Mouse (Mus musculus) regulatory T cell (primary cell): ENCODE results near the gene D930007J09Rik.

ENCODE experiments used
- in situ Hi-C: fragments of 300-600 bp; cut with MboI, MseI; formaldehyde crosslinking; loops from one replicate; pipeline ENCODE4 v1.15.1; 2025; ENCODE audit warnings: high pct_unique_total_duplicates

Gene D930007J09Rik

GRCm38 (mm10) chr13:32821671-32822070 lies 19.0 kb upstream of the D930007J09Rik start:
- in situ Hi-C loops: loop anchor here (10.0 kb wide), 1 partner anchor 1913 kb away; the partner anchor contains the start of gene Fam50b

- in situ Hi-C loops: loop anchor here (10.0 kb wide), 1 partner anchor 1915 kb away; the partner anchor contains the start of gene Fam50b
These were observed 17.3 kb upstream of the D930007J09Rik start for GRCm38 (mm10) chr13:32819926-32820325.

- in situ Hi-C loops: no loop called here
These were observed 16.6 kb upstream of the D930007J09Rik start for GRCm38 (mm10) chr13:32819241-32819640.

GRCm38 (mm10) chr13:32807624-32808023 lies 5.0 kb upstream of the D930007J09Rik start:
- in situ Hi-C loops: no loop called here

DNA sequence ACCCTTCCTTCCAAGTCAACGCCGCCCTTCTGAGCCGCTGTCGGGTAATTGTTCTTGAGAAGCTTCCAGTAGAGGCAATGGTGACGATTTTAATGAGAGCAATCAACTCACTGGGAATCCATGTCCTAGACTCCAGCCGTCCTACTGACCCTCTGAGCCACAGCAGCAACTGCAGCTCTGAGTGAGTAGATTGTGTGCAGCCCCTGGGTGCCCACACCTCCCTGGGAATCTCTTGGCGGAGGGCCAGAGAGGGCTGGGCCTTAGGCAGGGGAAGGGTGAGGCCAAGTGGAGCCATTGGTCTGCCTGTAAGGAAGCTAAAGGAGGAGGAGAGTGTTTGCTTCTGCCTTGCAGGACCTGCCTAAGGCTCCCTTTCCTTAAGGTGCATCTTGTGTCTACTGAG lies 4.2 kb upstream of the D930007J09Rik start:
- in situ Hi-C loops: no loop called here

- in situ Hi-C loops: no loop called here
These were observed 1.2 kb upstream of the D930007J09Rik start for GRCm38 (mm10) chr13:32803701-32804345.

DNA sequence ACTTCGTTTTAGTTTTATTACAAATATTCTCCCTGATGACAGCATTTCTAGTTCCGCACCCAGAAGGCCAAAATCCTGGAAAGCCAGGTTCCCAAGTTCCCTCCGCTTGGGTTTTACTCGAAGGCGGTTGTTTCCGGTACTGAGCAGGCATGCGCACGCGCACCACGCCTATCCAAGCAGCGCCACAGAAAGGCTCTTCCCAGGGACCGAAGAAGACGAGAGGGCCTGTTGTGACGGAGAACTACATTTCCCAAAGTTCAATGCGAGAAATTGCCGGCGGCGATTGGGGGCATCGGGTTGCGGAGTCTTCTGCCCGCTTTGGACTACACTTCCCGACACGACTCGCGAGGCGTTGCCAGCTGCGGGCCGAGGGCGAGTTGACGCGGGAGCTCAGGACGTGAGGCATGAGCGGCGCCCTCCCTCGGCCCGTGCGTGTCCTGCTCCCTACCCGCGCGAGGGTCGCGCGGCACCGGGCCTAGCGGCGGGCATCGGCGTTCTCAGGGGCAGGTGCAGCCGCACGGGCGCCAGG lies 892 bp downstream of the D930007J09Rik start, which contains the start of gene Wrnip1:
Wrnip1 (plus strand) TSS at position 346 of the 529 bp plus-strand sequence.
- in situ Hi-C loops: no loop called here

DNA sequence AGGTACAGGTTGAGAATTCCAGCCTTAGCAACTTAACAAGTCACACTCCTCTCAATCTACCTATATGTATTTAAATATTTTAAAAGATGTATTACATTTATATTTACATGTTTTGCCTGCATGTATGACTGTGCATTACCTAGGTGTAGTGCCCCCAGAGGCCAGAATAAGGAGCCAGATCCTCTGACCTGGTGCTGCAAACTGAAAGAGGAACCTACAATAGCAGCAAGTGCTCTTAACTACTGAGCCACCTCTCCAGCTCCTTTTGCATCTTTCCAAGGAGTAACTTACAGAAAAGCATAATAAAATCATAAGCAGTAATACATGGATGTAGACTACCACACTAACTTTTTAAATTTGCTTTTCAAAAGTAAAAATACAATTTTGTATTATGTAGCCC lies 1.8 kb downstream of the D930007J09Rik start:
- in situ Hi-C loops: no loop called here

DNA sequence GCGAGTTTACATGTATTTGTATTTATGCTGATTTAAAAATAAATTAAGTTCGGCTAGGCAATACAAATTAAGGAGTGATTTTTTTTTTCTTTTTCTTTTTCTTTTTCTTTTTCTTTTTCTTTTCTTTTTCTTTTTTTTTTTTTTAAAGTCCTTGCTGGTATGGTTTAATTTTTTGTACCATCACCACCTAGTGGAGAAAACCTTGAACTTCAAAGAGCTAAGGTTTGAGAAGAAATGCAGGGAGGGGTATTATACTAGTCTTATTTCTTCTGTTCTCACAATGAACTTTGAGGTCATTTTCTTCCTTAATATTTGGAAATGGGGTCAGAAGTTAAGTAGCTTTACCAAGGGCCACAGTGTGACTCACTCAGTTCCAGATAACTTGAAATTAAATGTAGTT lies 3.5 kb downstream of the D930007J09Rik start:
- in situ Hi-C loops: no loop called here

GRCm38 (mm10) chr13:32797085-32797484 lies 5.6 kb downstream of the D930007J09Rik start:
- in situ Hi-C loops: no loop called here

- in situ Hi-C loops: no loop called here
These were observed 7.5 kb downstream of the D930007J09Rik start for GRCm38 (mm10) chr13:32795166-32795565.

DNA sequence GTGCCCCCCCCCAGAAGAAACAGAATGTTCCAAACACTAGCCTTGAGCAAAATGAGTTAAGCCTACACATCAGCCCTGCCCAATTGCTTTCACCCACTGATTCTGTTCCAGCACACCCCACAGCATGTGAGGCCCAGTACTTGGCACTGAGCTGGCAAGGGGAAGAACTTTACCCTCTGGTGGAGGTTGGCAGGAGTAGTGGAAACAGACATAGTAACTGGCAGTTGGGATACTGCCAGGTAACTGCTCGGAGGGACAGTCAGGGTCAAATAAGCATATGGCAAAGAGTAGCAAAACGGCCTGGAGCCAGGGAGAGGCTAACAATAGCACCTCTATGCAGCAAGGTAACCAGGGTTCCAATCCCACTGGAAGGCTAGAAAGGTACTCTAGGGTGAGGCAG lies 8.0 kb downstream of the D930007J09Rik start:
- in situ Hi-C loops: no loop called here

GRCm38 (mm10) chr13:32789781-32790180 lies 12.9 kb downstream of the D930007J09Rik start:
- in situ Hi-C loops: no loop called here

GRCm38 (mm10) chr13:32787584-32787983 lies 15.1 kb downstream of the D930007J09Rik start:
- in situ Hi-C loops: no loop called here

DNA sequence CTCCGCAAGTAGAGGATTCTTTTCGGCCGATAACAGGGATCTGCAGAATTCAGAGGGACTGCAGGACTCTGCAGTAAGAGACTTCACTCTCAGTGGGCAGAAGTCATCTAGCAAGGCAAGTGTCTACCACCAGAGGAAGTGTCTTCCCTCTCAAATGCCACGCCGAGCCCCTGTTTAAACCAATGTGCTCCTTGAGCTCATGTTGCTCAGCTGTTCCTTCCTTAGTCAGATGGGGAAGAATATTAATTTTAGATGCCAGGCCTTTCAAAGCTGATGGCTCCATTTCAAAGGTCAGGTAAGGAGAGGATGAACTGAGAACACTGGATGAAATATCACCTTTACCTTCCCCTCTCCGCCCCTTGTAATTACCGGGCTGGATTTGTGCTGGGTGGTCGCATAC lies 18.8 kb downstream of the D930007J09Rik start, which contains the start of gene Mylk4:
Mylk4 (minus strand) TSS at position 139 of the 400 bp plus-strand sequence.
- in situ Hi-C loops: no loop called here

DNA sequence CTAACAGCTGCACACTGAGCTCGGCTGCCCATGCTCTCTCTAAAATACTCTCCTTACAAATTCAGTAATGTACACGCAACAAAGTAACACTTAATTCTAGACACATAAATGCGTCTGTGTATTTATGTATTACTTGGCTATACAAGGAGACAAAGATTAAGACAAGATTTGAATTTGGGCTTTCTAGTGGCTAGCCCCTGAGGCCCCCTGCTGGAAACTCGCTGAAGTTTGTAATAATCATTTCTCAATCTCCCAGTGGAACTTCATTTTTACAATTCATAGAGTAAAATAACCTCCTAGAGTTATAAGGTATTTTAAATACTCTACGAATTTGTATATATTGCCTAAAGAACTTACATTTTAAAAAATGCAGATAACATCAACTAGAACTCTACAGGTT lies 19.6 kb downstream of the D930007J09Rik start:
- in situ Hi-C loops: no loop called here

- in situ Hi-C loops: no loop called here
These were observed 23.8 kb downstream of the D930007J09Rik start for GRCm38 (mm10) chr13:32778861-32779260.

GRCm38 (mm10) chr13:32776350-32776749 lies 26.3 kb downstream of the D930007J09Rik start:
- in situ Hi-C loops: no loop called here

DNA sequence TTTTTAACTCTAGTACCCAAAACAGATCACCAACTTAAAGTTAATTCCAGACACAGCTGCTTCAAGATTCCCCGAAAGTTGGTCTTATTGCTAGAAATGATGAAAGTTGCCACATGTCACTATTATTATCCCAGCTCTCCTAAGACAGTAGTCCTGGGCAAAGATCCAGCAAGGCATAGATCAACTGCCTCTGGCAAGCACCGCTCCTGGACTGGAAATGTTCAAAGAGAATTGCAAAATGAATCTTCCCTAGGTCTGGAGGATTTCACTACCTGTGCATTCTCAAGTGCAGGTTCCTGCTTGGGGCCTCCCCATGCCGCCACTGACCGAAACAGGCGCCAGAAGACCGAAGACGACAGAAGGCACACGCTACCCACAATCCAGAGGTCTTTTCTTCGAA lies 26.8 kb downstream of the D930007J09Rik start:
- in situ Hi-C loops: no loop called here

DNA sequence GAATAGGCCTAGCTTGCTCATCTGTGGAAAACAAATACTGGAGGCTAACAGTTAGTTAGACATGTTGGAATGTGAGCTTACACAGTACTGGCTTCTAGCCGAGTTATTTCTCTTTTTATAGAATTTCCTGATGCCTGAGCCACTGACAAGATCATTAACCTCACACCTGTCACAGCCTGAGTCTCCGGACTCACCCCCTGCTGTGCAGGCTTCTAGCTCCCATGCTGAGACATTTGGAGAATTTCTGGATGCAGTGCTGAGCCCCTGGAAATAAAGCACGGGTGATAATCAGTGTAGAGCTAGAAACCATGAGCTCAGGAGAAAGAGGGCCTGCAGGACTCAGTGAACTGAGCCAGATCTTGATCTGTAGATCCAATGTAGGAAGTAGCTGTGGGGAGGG lies 32.7 kb downstream of the D930007J09Rik start:
- in situ Hi-C loops: loop anchor here (10.0 kb wide), 1 partner anchor 1565 kb away; no protein-coding TSS in a partner anchor

GRCm38 (mm10) chr13:32768104-32768503 lies 34.5 kb downstream of the D930007J09Rik start:
- in situ Hi-C loops: loop anchor here (10.0 kb wide), 1 partner anchor 1567 kb away; no protein-coding TSS in a partner anchor

DNA sequence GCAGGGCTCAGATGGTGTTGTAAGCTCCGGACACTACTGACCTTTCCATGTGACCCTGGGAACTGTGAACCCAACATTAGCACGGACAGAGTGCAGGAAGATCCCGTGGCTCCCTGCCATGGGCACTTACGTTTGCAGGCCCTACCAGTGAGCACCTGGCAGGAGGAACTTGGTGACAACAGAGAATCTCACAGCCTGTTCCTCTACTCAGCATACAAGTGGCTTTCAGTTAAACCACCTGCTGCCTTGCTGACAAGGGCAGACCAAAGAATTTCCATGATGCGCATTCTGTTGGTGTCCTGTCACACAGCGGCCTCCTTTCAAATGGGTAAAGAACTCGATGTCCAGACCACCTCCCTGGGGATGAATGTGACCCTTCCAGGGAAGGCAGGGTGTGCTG lies 38.2 kb downstream of the D930007J09Rik start:
- in situ Hi-C loops: loop anchor here (10.0 kb wide), 1 partner anchor 1570 kb away; no protein-coding TSS in a partner anchor

GRCm38 (mm10) chr13:32763141-32763540 lies 39.5 kb downstream of the D930007J09Rik start:
- in situ Hi-C loops: loop anchor here (10.0 kb wide), 1 partner anchor 1572 kb away; no protein-coding TSS in a partner anchor
